Mouse (Mus musculus): ENCODE data around the gene Slc16a8. TPM values are rescaled to one million over a fixed set of nuclear protein-coding genes. Genes with fewer than 3 reads are reported as not detected.

The Slc16a8 gene
- polyA plus RNA-seq, 1 experiment from 2014 or later = not detected

DNA sequence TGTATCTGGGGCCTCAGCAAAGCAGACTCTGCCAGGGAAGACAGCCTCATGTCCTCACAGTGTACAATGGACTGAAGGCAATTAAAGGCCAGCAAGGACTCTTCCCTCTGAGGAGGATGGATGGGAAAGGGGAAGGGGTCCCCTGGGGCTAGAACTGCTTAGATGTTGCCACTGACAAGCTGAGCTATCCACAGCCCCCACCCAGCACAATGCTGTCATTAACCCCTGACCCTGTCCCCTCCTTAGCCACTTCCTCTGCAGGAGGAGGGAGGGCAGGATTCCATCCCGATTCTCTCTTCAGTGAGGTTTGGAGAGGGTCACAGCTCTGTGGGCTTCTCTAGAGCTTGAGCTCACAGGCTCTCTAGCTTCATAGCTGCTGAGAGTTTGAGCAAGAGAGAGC lies 35.0 kb downstream of the Slc16a8 start:
- no peak overlapping the region for H3K27ac ChIP-seq (ENCODE audit: low read length)
- 10% methylated on average over 1 of the region's 1 CpGs for WGBS (ENCODE audit: insufficient replicate concordance)
- no peaks in the 10 kb centered on the region; the same call in 1 of the 2 replicates for H3K27me3 ChIP-seq (ENCODE audit: control insufficient read depth, insufficient read depth, low read depth, low read length)
- H3K9ac ChIP-seq (ENCODE audit: low read depth, low read length) = no peak overlapping the region
- H3K4me1 ChIP-seq (ENCODE audit: control insufficient read depth, low read depth, low read length) = no peaks in the 10 kb centered on the region
- H3K4me3 ChIP-seq (ENCODE audit: low read depth, low read length) = no peak overlapping the region
- H3K9me3 ChIP-seq (replicated peaks; ENCODE audit: control insufficient read depth, low read length) = no peaks in the 10 kb centered on the region
- no peak for ATAC-seq (ENCODE audit: low read depth)
- no peak overlapping the region for H3K4me2 ChIP-seq (ENCODE audit: low read depth, low read length)
- no peaks in the 10 kb centered on the region for H3K36me3 ChIP-seq (ENCODE audit: control insufficient read depth, insufficient read depth)

DNA sequence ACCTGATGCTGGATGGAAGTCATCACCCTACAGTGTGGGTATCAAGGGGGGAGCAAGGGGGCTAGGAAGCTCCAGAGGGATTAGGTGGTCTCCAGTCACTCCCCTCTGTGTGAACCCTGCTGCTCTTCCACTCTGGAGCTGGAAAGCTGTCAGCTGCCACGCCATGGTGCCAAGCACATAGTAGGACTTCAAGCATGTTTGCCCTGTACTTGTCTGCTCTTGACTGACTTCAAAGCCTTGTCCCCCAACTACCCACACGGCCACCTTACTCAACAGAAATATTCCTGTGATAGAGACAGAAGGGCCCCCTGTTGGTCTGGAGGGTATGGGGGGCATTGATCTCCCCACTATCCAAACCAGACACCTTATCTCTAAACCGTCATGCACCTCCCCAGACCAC lies 38.4 kb downstream of the Slc16a8 start:
- Histone ChIP-seq H3K4me2 (ENCODE audit: low read depth, low read length) (no peak overlapping the region), H3K27ac (ENCODE audit: low read length) (no peak overlapping the region), H3K4me1 (ENCODE audit: control insufficient read depth, low read depth, low read length) (no peaks in the 10 kb centered on the region), H3K27me3 (ENCODE audit: control insufficient read depth, insufficient read depth, low read depth, low read length) (no peaks in the 10 kb centered on the region), H3K9ac (ENCODE audit: low read depth, low read length) (no peak overlapping the region), H3K9me3 (replicated peaks; ENCODE audit: control insufficient read depth, low read length) (no peaks in the 10 kb centered on the region), H3K36me3 (ENCODE audit: control insufficient read depth, insufficient read depth) (no peaks in the 10 kb centered on the region), H3K4me3 (ENCODE audit: low read depth, low read length) (no peak overlapping the region)
- ATAC-seq (ENCODE audit: low read depth) = no peak
- WGBS (ENCODE audit: insufficient replicate concordance) = 40% methylated on average over 3 of the region's 3 CpGs

DNA sequence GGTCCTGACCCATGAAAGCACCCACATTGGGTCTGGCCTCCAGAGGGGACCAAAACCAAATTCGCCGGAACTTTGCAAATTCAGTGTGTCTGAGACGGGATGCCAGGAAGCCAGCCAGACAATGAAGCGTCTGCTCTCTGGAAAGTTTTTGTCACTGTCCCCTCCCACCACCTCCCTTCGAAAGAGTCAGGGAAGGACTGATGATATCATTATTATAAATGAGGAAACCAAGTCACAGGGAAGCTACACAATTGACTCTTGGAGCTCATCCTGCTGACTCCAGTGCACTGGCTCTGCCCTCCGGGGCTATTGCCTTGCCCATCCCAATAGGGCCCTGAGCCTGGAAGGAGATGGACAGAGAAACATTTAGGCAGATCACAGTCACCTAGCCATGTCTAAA lies 41.0 kb downstream of the Slc16a8 start:
- H3K36me3 ChIP-seq (ENCODE audit: control insufficient read depth, insufficient read depth) = no peaks in the 10 kb centered on the region
- no peaks in the 10 kb centered on the region for H3K9me3 ChIP-seq (replicated peaks; ENCODE audit: control insufficient read depth, low read length)
- no peak overlapping the region for H3K27ac ChIP-seq (ENCODE audit: low read length)
- H3K27me3 ChIP-seq (ENCODE audit: control insufficient read depth, insufficient read depth, low read depth, low read length) = no peaks in the 10 kb centered on the region
- no peaks in the 10 kb centered on the region for H3K4me1 ChIP-seq (ENCODE audit: control insufficient read depth, low read depth, low read length)
- no peak overlapping the region for H3K4me3 ChIP-seq (ENCODE audit: low read depth, low read length)
- no peak for ATAC-seq (ENCODE audit: low read depth)
- no peak overlapping the region for H3K4me2 ChIP-seq (ENCODE audit: low read depth, low read length)
- 70% methylated on average over 6 of the region's 6 CpGs for WGBS (ENCODE audit: insufficient replicate concordance)
- H3K9ac ChIP-seq (ENCODE audit: low read depth, low read length) = no peak overlapping the region

DNA sequence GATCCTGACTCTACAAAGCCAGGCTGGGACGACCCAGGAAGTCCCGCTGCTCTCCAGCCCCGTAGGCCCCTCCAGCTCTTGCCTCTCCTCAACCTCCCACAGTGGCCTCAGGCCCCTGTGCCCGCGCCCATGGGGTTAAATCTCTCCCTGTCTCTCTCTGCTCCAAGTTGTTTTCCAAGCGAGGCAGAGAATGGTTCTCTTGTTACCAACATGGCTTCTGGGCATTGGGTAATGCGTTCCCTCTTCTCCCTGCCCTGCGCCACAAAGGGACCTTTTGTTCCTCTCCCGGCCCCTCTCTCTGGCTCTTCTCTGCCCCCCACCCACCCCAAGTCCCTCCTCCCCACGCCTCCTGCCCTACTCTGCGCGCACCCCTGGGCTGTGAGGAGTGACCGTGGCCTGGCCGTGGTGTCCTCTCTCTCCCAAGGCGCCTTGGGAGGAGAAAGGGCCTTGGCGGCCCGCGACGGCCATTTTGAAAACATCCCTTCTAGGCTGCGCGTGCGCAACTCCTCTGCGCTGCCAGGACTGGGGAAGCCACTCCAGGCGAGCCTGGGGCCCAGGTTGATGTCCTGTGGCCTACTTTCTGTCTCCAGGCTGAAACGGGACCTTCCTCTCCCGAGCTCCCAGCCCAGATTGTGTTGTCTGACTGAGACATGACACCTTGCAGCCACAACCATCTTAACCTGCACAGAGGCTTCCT lies 41.7 kb downstream of the Slc16a8 start:
- Histone ChIP-seq H3K4me1 (ENCODE audit: control insufficient read depth, low read depth, low read length) (no peaks in the 10 kb centered on the region), H3K27me3 (ENCODE audit: control insufficient read depth, insufficient read depth, low read depth, low read length) (no peaks in the 10 kb centered on the region), H3K9me3 (replicated peaks; ENCODE audit: control insufficient read depth, low read length) (no peaks in the 10 kb centered on the region), H3K36me3 (ENCODE audit: control insufficient read depth, insufficient read depth) (no peaks in the 10 kb centered on the region), H3K4me2 (ENCODE audit: low read depth, low read length) (no peak overlapping the region), H3K9ac (ENCODE audit: low read depth, low read length) (no peak overlapping the region), H3K27ac (ENCODE audit: low read length) (no peak overlapping the region), H3K4me3 (ENCODE audit: low read depth, low read length) (no peak overlapping the region)
- ATAC-seq (ENCODE audit: low read depth) = no peak
- 74% methylated on average over 26 of the region's 26 CpGs for whole genome bisulfite sequencing (ENCODE audit: insufficient replicate concordance)

DNA sequence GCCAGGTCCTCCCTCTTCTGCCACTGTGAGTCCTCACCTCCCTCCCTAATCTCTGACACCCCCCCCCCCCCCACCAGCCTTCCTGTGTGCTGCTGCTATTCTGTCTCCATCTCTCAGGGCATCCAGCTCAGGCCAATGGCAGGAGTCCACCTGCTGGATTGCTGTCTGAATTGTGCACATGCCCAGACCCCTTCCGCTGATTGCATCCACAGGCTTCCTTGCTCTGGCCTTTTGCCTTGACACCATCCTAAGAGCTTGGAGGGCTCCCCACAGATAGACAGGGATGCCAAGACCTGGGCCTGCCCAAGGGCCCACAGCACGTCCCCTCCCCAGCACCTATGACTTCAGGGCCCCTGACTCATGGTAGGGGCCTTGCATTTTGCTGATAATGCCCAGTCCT lies 44.2 kb downstream of the Slc16a8 start:
- H3K27ac ChIP-seq (ENCODE audit: low read length) = no peak overlapping the region
- H3K9me3 ChIP-seq (replicated peaks; ENCODE audit: control insufficient read depth, low read length) = no peaks in the 10 kb centered on the region
- H3K4me2 ChIP-seq (ENCODE audit: low read depth, low read length) = no peak overlapping the region
- no peaks in the 10 kb centered on the region for H3K4me1 ChIP-seq (ENCODE audit: control insufficient read depth, low read depth, low read length)
- no peak overlapping the region for H3K9ac ChIP-seq (ENCODE audit: low read depth, low read length)
- H3K27me3 ChIP-seq (ENCODE audit: control insufficient read depth, insufficient read depth, low read depth, low read length) = no peaks in the 10 kb centered on the region
- no peaks in the 10 kb centered on the region for H3K36me3 ChIP-seq (ENCODE audit: control insufficient read depth, insufficient read depth)
- WGBS (ENCODE audit: insufficient replicate concordance) = 63% methylated on average over 2 of the region's 2 CpGs
- no peak overlapping the region for H3K4me3 ChIP-seq (ENCODE audit: low read depth, low read length)
- ATAC-seq (ENCODE audit: low read depth) = no peak

DNA sequence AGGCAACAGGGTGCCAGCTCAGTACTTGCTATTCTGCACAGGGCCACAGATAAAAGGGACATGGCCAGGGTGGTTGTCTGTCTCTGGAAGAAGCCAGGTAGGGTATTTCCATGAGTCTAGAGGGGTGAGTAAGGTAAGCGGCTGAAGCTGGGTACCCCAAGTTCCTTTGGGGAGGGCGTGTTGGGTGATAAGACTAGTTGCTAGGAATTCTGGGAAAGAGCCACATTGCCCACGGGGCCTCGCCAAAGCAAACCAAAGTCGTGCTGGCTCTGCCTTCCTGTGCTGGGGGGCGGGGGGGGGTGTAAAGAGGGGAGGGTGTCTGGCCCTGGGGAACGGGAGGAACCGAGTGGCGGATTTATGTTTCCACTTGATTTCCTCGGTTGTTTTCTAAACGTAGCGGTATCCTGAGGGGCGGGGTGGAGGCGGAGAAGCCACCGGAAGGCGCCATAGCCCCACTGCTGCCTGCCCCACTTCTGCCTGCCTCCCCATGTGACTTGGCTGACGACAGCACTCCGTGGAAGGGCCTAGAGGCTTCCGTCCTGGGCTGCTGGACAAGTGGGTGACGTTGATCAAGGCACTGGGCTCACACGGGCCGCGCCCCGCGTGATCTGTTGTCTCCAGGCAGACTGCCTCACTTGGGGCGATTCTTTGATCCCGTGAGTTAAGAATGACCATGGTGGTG lies 45.7 kb downstream of the Slc16a8 start:
- WGBS (ENCODE audit: insufficient replicate concordance) = 50% methylated on average over 25 of the region's 27 CpGs

DNA sequence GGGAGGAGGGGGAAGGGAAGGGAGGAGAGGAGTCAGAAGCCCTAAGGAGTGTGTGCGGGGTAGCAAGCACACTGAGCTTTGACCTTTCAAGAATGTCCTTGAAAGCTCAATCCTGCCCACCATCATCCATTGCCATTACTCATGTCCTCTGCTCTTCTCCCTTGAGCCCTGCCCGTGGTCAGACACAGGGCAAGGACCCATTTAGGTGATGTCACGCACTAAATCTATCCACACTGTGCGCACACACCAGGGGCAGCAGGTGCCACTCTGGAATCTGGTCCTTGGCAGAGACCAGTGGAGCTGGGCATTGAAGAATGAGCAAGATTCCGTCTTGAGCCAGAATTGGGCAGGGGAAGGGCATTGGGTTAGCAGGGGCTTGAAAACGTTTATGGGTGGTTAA lies 46.4 kb downstream of the Slc16a8 start:
- Histone ChIP-seq H3K27ac (ENCODE audit: low read length) (no peak overlapping the region), H3K27me3 (ENCODE audit: control insufficient read depth, insufficient read depth, low read depth, low read length) (no peaks in the 10 kb centered on the region; the same call in 1 of the 2 replicates), H3K9ac (ENCODE audit: low read depth, low read length) (no peak overlapping the region), H3K4me2 (ENCODE audit: low read depth, low read length) (no peak overlapping the region), H3K4me3 (ENCODE audit: low read depth, low read length) (no peak overlapping the region), H3K9me3 (replicated peaks; ENCODE audit: control insufficient read depth, low read length) (no peaks in the 10 kb centered on the region), H3K4me1 (ENCODE audit: control insufficient read depth, low read depth, low read length) (no peaks in the 10 kb centered on the region), H3K36me3 (ENCODE audit: control insufficient read depth, insufficient read depth) (no peaks in the 10 kb centered on the region)
- no peak for ATAC-seq (ENCODE audit: low read depth)
- 64% methylated on average over 6 of the region's 6 CpGs for WGBS (ENCODE audit: insufficient replicate concordance)

More for the DNA sequence above, 45.7 kb downstream of the Slc16a8 start:
- no peak overlapping the region for H3K9ac ChIP-seq (ENCODE audit: low read depth, low read length)
- H3K27ac ChIP-seq (ENCODE audit: low read length) = no peak overlapping the region
- H3K4me2 ChIP-seq (ENCODE audit: low read depth, low read length) = no peak overlapping the region; the same call in 1 of the 2 replicates
- ATAC-seq (ENCODE audit: low read depth) = no peak
- H3K36me3 ChIP-seq (ENCODE audit: control insufficient read depth, insufficient read depth) = no peaks in the 10 kb centered on the region
- no peak overlapping the region; the same call in 1 of the 2 replicates for H3K4me3 ChIP-seq (ENCODE audit: low read depth, low read length)
- H3K27me3 ChIP-seq (ENCODE audit: control insufficient read depth, insufficient read depth, low read depth, low read length) = no peaks in the 10 kb centered on the region
- no peaks in the 10 kb centered on the region for H3K4me1 ChIP-seq (ENCODE audit: control insufficient read depth, low read depth, low read length)
- H3K9me3 ChIP-seq (replicated peaks; ENCODE audit: control insufficient read depth, low read length) = no peaks in the 10 kb centered on the region

DNA sequence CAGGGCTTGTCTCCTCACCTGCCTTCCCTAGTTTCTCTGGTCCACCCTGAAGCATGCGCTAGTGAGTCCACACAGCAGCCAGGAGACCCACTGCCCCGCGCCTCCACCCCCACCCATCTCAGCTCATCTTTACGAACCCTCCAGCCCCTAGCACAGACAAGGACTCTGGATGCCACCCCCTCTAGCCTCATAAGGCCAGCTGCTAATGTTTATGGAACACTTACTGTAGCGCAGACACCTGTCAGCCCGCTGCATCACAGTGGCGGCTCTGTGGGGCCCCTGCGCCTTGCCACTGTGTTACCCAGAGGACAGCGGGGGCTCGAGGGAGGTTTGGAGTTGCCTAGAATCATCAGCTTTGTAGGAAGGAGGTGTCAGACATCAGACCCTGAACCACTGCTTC lies 52.0 kb downstream of the Slc16a8 start:
- ATAC-seq (ENCODE audit: low read depth) = no peak
- H3K4me2 ChIP-seq (ENCODE audit: low read depth, low read length) = no peak overlapping the region
- no peak overlapping the region for H3K9ac ChIP-seq (ENCODE audit: low read depth, low read length)
- no peaks in the 10 kb centered on the region for H3K36me3 ChIP-seq (ENCODE audit: control insufficient read depth, insufficient read depth)
- no peaks in the 10 kb centered on the region; the same call in 1 of the 2 replicates for H3K27me3 ChIP-seq (ENCODE audit: control insufficient read depth, insufficient read depth, low read depth, low read length)
- H3K9me3 ChIP-seq (replicated peaks; ENCODE audit: control insufficient read depth, low read length) = no peaks in the 10 kb centered on the region
- 43% methylated on average over 10 of the region's 10 CpGs for WGBS (ENCODE audit: insufficient replicate concordance)
- H3K4me3 ChIP-seq (ENCODE audit: low read depth, low read length) = no peak overlapping the region
- H3K27ac ChIP-seq (ENCODE audit: low read length) = no peak overlapping the region
- no peaks in the 10 kb centered on the region; the same call in 1 of the 2 replicates for H3K4me1 ChIP-seq (ENCODE audit: control insufficient read depth, low read depth, low read length)

DNA sequence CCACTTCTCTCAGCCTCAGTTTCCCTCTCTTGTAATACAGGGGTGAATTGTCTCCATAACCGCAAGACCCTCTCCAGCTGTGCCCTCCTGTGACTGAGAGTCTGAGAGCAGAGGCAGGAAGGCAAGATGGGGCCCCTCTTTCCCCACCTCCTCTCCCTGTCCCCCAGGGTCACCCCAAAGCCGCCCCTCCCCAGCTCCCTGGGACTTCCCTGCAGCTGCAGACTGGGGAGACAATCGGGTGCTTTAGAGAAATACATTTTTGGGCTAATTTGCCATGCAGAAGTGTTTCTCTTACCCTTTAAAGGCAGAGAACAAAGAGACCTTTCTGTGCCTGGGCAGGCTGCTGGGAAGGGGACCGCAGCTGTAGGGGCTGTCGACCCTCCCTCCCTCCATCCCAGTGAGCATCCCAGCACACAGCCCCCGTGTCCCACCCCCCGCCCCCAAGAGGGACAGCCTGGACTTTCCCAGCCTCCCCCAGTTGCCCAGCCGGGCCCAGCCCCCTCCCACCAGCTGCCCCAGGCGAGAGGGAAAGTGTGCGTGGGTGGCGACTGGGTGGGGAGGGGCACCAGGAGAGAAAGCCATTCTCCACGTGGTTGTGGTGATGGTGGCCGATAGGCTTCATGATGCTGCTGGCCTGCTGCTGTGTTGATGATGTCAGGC lies 52.9 kb downstream of the Slc16a8 start:
- 41% methylated on average over 13 of the region's 13 CpGs for WGBS (ENCODE audit: insufficient replicate concordance)
- no peak overlapping the region for H3K4me2 ChIP-seq (ENCODE audit: low read depth, low read length)

More for the DNA sequence above, 52.9 kb downstream of the Slc16a8 start:
- Histone ChIP-seq H3K27ac (ENCODE audit: low read length) (no peak overlapping the region), H3K36me3 (ENCODE audit: control insufficient read depth, insufficient read depth) (no peaks in the 10 kb centered on the region), H3K9me3 (replicated peaks; ENCODE audit: control insufficient read depth, low read length) (no peaks in the 10 kb centered on the region), H3K4me1 (ENCODE audit: control insufficient read depth, low read depth, low read length) (no peaks in the 10 kb centered on the region; the same call in 1 of the 2 replicates), H3K27me3 (ENCODE audit: control insufficient read depth, insufficient read depth, low read depth, low read length) (no peaks in the 10 kb centered on the region; the same call in 1 of the 2 replicates), H3K9ac (ENCODE audit: low read depth, low read length) (no peak overlapping the region), H3K4me3 (ENCODE audit: low read depth, low read length) (no peak overlapping the region)
- ATAC-seq (ENCODE audit: low read depth) = no peak
